Mouse (Mus musculus) lung, adult 18-20 months (tissue): Measurements from ENCODE around the gene Gstm1.
"Not testable (repeated sequence)": the region's sequence is repeated elsewhere in the genome, so short reads cannot be mapped to it uniquely, and the experiment has no call there.

Source experiments
- DNase-seq, 2 experiments: peaks; one replicate each; pipeline ENCODE4 v3.0.0; 2022; ENCODE audit warnings: mixed read lengths in 2 of 2

Gene Gstm1

GRCm38 (mm10) chr3:108017473-108018189 lies at the start of gene Gstm1:
Gene Gstm1 (minus strand): TSS chr3:108017973.
- DNase-seq = peak; percentile 98 to 99

- DNase-seq = no peak
These were observed 49.7 kb upstream of the Gstm1 start for GRCm38 (mm10) chr3:108067370-108067934.

- DNase-seq = no peak
These were observed 47.8 kb upstream of the Gstm1 start for GRCm38 (mm10) chr3:108065551-108065950.

GRCm38 (mm10) chr3:108064672-108065071 lies 46.9 kb upstream of the Gstm1 start:
- DNase-seq = no peak

GRCm38 (mm10) chr3:108062648-108063047 lies 44.9 kb upstream of the Gstm1 start:
- no peak for DNase-seq

- peak in 1 of 2 experiments; percentile 57 for DNase-seq
These were observed 43.6 kb upstream of the Gstm1 start for GRCm38 (mm10) chr3:108061420-108061819.

GRCm38 (mm10) chr3:108050493-108050892 lies 32.7 kb upstream of the Gstm1 start:
- DNase-seq = no peak

GRCm38 (mm10) chr3:108048306-108048705 lies 30.5 kb upstream of the Gstm1 start:
- no peak for DNase-seq

GRCm38 (mm10) chr3:108046944-108047655 lies 29.3 kb upstream of the Gstm1 start:
- DNase-seq = no peak

GRCm38 (mm10) chr3:108044394-108045140 lies 26.8 kb upstream of the Gstm1 start, which contains the start of gene Gstm4:
Gene Gstm4 (minus strand): TSS chr3:108044894.
- peak; percentile 95 to 96 for DNase-seq

GRCm38 (mm10) chr3:108033156-108033555 lies 15.4 kb upstream of the Gstm1 start:
- DNase-seq = no peak

GRCm38 (mm10) chr3:108032113-108032512 lies 14.3 kb upstream of the Gstm1 start:
- DNase-seq = peak; percentile 75 to 80

GRCm38 (mm10) chr3:108028641-108029365 lies 11.0 kb upstream of the Gstm1 start:
- no peak for DNase-seq

GRCm38 (mm10) chr3:108026597-108026996 lies 8.8 kb upstream of the Gstm1 start:
- DNase-seq = no peak

GRCm38 (mm10) chr3:108026049-108026448 lies 8.3 kb upstream of the Gstm1 start:
- no peak for DNase-seq

- no peak for DNase-seq
These were observed 7.5 kb upstream of the Gstm1 start for GRCm38 (mm10) chr3:108025318-108025717.

- peak; percentile 76 to 81 for DNase-seq
These were observed 4.9 kb upstream of the Gstm1 start for GRCm38 (mm10) chr3:108022650-108023049.

GRCm38 (mm10) chr3:108020351-108021022 lies 2.7 kb upstream of the Gstm1 start:
- not testable (repeated sequence) for DNase-seq

- DNase-seq = not testable (repeated sequence)
These were observed 1.5 kb upstream of the Gstm1 start for GRCm38 (mm10) chr3:108019226-108019625.

- peak; percentile 44 to 59 for DNase-seq
These were observed 532 bp upstream of the Gstm1 start for GRCm38 (mm10) chr3:108018190-108018820.

- not testable (repeated sequence) for DNase-seq
These were observed 1.3 kb downstream of the Gstm1 start for GRCm38 (mm10) chr3:108016468-108016867.
